Mouse (Mus musculus) adipose tissue, adult 10 weeks (tissue): ENCODE measurements around the gene C1qtnf9. TPM values are rescaled to one million over a fixed set of nuclear protein-coding genes. Genes with fewer than 3 reads are reported as not detected.

Source experiments
- polyA plus RNA-seq: library from polyadenylated mRNA; stranded (reverse); fragments of 350-450 nt; fragmentation: Illumina TruSeq; extraction: RNeasy Lipid Tissue Mini Kit (QIAGEN cat#74804); gene quantifications from one replicate; pipeline ENCODE4 v1.2.3, GENCODE M21; 2014; ENCODE audit warnings: low read depth, low replicate concordance

C1qtnf9 gene
- 59.8 TPM for polyA plus RNA-seq

GRCm38 (mm10) chr14:60767884-60768283 lies at the start of gene C1qtnf9:
C1qtnf9 (plus strand) TSS chr14:60768134.

GRCm38 (mm10) chr14:60784427-60785315 lies 16.7 kb downstream of the C1qtnf9 start, which contains the start of gene Mipep:
Mipep (plus strand) TSS chr14:60784573.

Other genes with a start within 250 kb of the C1qtnf9 start
- 18.2 TPM for gene Spata13, start 134.1 kb upstream of the C1qtnf9 start, polyA plus RNA-seq
- 13.7 TPM for gene Mipep, start 16.4 kb downstream of the C1qtnf9 start, polyA plus RNA-seq